Mouse (Mus musculus) pancreas, adult 10 weeks (tissue): ENCODE measurements around the gene Gm10277. TPM values are rescaled to one million over a fixed set of nuclear protein-coding genes. Genes with fewer than 3 reads are reported as not detected.

Experiments
- polyA plus RNA-seq: library from polyadenylated mRNA; stranded (reverse); fragments of 350-450 nt; fragmentation: Illumina TruSeq; extraction: RNeasy Lipid Tissue Mini Kit (QIAGEN cat#74804); gene quantifications from one replicate; pipeline ENCODE4 v1.2.3, GENCODE M21; 2015; ENCODE audit warnings: low read depth, low replicate concordance; ENCODE audit not compliant: insufficient read depth

The Gm10277 gene
- polyA plus RNA-seq, result not detected

DNA sequence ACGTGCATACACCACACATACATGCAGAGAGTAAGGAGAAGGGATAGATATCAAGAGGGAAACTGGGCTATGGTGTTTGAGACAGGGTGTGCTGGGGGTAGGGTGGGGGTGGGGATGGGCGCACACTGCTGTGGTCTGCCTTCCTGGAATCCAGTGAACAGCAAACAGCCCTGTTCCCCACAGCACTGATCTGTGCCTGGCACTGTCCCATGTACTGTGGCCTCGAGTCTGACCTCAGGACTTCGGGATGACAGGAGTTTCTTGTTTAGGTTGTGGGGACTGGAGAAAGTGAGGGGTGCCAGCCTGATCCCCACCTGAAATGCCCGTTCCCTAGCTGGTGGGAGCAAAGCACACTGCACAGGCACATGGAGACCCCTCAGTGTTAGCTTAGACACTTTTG, at the start of gene Gm10277:
TSS of gene Gm10277 (minus strand) at position 41 of the 400 bp plus-strand sequence.

DNA sequence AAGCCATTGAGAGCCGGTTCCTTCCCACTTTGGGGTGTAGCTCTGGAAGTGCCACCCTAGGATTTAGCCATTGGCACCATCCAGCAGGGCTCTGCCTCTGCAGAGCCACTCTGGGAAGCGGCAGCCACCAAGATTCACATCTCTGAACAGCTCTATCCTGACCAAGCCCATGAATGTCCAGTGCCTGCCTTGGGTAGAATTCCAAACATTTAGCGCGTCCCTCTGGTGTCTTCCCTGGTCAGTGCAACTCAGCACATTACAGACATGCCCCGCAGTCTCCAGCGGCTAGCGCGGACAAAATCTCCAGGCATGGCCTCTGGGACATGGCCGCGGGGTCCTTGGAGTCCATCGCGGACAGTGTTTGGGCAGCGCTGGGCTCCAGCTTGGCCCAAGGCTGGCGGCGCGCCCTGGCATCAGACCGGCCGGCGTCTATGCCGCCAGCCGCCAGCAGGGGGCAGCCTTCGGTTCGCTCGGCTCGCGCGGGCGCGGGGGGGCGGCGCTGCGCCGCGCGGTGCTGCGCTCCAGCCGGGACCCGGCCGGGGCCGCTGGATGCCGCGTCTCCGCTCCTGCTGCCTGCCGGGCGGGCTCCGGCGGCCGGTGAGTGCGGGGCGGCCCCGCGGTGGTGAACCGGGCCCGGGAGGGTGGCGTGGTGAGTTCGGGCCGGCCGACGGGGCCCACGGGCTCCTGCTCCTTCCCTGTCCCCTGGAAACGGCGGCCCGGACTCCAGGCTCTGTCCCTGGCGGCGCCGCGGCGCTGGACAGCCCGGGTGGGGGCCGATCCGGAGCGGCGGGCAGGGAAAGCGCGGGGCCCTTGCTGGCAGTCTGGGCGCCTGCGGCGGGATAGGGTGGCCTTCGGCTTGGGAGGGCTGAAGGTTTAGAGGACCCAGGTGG, 24.5 kb downstream of the Gm10277 start, which contains the start of gene Myo18a:
TSS of gene Myo18a (plus strand) at position 464 of the 890 bp plus-strand sequence.

Other genes with a start within 250 kb of the Gm10277 start
- gene Taok1, start 179.9 kb downstream of the Gm10277 start, polyA plus RNA-seq, result 4.5 TPM
- 5.8 TPM for gene Nufip2, start 101.6 kb downstream of the Gm10277 start, polyA plus RNA-seq
- gene Cryba1, start 62.5 kb downstream of the Gm10277 start, polyA plus RNA-seq, result not detected
- gene Myo18a, start 24.5 kb downstream of the Gm10277 start, polyA plus RNA-seq, result 20.0 TPM
- 0.81 TPM for gene Pipox, start 106.3 kb upstream of the Gm10277 start, polyA plus RNA-seq
- gene Sez6, start 143.1 kb upstream of the Gm10277 start, polyA plus RNA-seq, result not detected
- 18.7 TPM for gene Phf12, start 195.0 kb upstream of the Gm10277 start, polyA plus RNA-seq
- 2.6 TPM for gene Dhrs13, start 244.5 kb upstream of the Gm10277 start, polyA plus RNA-seq